Mouse (Mus musculus) mouse embryonic stem cell (cell line): ENCODE measurements around the gene Zfp61.

Experiments
- in situ Hi-C, 2 experiments: fragments of 300-500 bp; cut with MboI; formaldehyde crosslinking; loops; 1 replicate in 1 of 2; 3 replicates in 1 of 2; pipeline ENCODE4 v1.14.3; 2019 to 2020; ENCODE audit warnings: low sequenced_read_pairs in 2 of 2, low pct_unique_long_range_greater_than_20kb in 1 of 2, mixed read lengths in 1 of 2; ENCODE audit not compliant: unreplicated experiment in 1 of 2

Zfp61 gene

DNA sequence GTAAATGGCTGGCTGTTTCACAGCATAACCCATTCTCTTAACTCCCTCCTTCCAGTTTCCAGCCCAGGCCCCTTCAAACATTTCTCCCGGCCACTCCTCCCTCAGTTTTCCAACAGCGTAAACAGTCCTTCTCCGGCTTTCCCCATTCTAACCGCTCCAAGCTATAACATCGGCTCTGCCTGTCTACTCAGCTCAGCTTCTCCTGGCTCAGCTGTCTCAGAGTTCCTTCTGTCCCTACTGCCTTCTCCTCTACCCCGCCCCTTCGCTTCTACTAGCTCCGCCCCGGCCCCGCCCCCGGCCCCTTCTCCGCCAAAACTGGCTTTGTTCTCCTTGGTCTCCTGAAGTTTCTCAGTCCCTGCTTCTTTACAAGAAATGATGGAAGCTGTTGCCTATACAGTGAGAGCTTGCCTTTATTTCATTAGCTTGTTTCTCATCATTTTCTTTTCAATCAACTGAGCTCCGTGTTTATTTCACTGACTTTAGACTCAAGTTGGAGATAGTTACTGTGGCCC is at the start of gene Zfp61:
Zfp61 (minus strand) TSS at position 462 of the 512 bp plus-strand sequence.
- in situ Hi-C loops = no loop called here

DNA sequence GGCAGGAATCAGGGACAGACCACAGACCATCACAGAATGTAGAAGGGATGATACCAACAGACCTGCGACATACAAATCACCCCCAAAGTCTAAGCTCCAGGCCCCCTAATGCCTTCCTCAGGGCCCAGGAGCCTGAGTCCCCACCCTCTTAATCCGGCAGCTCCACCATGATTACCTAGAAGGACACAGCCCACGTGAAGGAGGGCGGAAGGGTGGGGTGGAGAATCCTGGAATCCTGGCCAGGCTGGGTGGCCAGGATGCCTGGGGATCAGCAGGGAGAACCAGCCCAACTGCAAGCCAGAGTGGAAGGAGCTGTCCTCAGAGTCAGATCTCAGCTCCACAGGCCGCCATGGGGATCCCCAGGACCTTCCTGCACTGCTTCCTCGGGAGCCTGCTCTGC is 47.9 kb upstream of the Zfp61 start, which contains the start of gene Lypd5:
Lypd5 (plus strand) TSS at position 301 of the 400 bp plus-strand sequence.
- in situ Hi-C loops = loop anchor here in 1 of 2 experiments (5.0 kb wide), 2 partner anchors 38 to 197 kb away; no protein-coding TSS in a partner anchor

DNA sequence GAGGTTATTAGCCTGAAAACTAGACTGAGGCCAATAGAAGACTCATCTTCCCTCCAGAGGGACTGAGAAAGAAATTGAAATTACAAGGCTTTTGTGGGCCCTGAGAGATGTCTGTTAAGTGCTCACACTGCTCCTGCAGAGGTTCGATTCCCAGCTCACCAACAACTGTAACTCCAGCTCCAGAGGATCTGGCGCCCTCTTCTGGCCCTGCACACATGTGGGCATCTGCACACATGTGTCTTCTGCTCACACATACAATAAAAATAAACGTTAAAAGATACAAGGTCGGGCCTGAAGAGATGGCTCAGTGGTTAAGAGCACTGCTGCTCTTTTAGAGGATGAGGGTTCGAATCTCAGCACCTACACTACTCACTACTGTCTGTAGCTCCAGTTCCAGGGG is 45.4 kb upstream of the Zfp61 start:
- in situ Hi-C loops = loop anchor here in 1 of 2 experiments (5.0 kb wide), 2 partner anchors 41 to 194 kb away; no protein-coding TSS in a partner anchor

DNA sequence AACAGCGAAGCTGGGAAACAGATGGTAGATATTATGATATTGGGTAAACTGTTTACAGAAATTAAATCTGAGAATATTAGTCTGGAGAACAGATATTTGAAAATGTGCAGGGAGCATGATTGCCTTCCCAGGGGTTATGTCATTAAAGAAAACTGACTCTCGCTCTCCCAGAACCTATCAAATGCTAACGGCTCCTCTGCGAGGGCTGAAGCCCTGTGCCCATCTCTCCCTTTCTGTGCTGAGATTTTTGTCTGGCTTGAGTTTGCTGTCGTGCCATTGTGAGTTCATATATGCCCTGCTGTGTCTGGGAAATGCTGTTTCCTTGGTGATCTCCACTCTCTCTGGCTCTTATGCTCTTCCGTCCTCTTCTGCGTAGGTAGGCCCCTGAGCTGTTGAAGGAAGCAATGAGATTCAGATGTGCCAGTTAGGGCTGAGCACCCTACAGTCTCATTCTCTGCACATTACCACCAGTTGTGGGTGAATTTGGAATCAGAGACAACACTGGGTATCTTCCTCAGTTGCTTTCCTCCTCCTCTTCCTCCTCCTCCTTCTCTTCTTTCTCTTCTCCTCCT is 42.8 kb upstream of the Zfp61 start:
- in situ Hi-C loops = no loop called here

DNA sequence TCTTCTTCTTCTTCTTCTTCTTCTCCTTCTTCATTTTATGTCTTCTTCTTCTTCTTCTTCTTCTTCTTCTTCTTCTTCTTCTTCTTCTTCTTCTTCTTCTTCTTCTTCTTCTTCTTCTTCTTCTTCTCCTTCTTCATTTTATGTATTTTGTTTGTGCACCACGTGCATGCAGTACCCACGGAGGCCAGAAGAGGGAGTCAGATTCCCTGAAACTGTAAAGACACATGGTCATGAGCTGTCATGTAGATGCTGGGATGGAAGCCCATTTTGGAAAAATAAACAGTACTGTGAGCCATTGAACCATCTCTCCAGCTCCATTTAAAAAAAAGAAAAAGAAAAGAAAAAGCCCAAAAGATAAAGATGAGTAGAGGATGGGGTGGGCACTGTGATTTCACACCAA is 37.2 kb upstream of the Zfp61 start:
- in situ Hi-C loops = no loop called here

DNA sequence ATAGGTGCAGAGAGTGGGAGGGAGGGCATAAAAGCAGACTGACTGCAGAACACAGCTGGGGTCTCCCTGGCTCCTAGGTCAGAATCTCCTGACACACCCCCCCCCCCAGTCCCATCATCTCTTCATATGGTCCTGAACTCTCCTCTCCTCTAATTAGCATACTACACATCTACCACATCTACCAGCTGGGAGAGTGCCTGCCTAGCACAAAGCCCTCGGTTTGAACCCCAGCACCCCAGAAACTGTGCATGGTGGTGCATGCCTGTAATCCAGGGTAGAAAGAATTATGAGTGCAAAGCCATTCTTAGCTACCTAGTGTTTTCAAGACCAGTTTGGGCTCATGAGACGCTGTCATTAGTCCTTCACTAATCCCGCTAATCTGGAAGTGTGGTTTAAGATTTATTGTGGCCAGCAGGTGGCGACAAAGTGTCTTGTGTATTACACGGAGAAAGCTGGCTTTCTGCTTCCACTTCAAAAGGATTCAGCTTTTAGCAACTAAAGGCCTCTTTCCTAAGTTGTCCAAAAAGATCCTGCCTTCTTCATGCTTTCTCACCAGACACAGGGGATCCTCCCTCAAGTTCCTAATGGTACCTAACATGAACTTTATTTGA is 34.8 kb upstream of the Zfp61 start:
- in situ Hi-C loops = no loop called here

DNA sequence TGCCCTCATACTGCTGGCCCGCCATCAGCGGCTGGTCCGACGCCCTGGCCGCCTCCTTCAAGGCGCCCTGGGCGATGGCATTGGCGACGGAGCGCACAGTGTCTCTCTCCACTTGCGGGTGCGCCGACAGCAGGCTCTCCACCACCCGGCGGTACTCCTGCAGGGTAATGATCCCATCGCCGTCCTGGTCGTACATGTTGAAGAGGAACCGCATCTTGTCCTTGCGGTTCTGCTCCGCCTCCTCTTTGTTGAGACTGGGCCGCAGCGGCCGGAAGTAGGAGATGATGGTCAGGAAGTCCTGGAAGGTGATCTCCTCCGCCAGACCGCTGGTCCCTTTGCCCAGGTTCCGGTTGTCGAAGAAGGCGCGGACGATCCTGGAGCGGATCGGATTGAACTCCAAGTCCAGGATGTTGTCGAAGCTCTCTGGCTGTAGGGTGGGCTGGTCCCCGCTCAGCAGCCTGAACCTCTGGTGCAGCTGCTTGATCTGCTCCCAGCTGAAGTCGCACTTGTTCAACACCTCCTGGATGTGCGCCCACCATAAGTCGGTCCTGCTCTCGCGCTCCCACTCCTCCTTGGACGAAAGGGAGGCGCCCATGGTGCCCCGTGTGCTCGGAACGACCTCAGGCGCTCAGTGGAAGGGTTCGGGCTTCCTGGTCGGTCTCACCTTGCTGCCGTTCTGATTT is 32.4 kb upstream of the Zfp61 start, which contains the start of gene Tescl:
Tescl (minus strand) TSS at position 633 of the 683 bp plus-strand sequence.
- in situ Hi-C loops = no loop called here

DNA sequence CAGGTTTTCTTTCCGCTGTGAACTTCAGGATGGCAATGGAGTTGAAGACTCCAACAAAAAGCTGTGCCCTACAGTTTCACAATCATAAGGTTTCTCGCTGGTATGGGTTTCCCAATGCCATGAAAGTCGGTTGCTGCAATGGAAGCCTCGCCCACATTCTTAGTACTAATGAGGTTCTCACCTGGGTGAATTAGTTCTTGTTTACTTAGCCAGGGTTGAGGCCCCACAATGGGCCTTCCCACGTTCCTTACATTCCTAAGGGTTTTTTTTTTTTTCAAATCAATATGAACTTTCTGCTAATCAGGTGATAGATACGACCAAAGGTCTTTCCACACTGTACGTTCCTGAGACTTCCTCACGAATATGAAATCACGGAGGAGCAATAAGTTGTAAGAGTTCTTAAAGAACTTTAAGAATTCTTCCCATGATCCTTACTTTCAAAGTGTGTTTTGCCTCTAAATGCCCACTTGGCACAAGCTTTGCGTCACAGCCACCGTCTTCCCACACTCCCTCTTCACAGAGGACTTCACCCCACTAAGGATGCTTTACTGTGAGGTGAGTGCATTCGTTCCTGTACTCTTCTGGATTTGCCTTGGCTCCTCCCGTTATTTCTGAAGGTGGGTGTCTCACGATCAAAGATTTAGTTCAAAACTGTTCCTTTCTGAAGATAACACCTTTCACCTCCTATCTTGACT is 26.4 kb upstream of the Zfp61 start:
- in situ Hi-C loops = no loop called here

DNA sequence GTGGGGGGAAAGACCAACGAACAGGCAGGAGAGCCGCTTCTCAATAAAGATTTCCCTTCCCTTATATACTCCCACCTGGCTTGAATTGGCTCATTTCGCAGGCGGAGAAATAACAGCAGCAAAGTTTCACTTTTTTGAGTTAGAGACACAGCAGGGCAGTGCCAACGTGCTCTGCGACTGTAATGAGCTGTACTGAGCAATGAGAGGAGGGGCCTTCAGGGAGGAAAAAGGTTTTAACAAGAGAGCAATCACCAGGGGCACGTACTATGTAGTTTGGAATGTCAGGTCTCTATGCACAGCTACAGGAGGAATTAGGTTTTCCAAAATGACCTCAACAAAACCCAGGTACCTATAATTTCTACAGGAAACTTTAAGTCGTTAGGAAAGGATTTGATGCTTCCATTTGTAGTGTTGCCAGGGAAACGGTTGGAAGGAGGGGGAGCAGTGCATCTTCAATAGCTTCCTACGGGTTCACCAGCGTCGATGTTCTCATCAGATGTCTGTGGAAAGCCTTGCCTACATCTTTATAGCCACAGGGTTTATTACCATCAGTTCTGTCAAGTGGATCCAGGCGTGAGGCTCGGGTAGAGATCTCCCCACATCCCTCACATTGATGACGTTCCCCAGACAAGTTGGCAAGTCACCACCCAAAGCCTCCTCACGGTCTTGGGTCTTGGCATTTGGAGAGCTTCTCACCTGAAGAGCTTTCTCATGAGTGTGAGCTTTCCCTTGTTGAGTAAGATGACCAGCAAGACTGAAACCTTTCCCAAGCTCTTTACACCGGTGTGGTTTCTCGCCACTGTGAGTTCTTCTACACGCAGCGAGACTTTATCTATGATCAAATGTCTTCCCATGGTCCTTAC is 25.5 kb upstream of the Zfp61 start:
- in situ Hi-C loops = no loop called here

DNA sequence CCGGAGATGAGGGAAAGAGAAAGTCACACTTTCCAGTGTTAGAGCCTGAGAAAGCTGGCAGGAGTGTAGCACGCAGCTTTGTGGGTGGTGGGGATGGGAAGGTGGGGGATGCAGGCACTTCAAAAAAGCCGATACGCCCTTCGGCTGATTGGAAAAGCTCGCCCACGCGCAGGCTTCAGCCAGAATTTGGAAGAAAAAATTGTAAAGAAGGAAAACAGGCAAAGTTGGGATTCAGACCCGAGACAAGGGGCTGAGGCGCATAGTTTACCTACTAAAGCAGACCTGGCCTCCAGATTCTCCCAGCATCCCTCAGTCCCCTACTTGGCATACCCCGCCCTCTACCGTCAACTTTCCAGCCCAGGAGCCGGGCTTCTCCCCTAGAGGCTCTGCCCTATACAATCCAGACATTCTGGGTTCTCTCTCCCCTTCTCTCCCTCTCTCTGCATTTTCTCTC is 24.7 kb upstream of the Zfp61 start:
- in situ Hi-C loops = no loop called here

DNA sequence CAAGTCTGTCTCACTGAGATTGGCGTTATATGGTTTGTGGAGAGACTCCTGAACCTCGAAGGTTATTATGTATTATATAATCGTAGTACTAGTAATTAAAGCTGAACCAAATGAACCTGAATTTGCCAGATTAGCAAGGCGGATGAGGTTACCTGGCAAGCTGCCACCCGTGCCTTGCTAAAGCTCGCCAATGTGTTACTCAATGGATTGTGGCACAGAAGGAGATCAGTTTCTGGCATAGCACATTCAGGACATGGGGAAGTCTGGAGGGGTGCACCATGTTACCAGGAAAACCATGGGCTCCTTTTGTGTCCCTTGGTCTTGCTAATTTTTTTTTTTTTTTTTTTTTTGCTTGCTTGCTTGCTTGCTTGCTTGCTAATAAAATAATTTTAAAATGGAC is 24.2 kb upstream of the Zfp61 start:
- in situ Hi-C loops = no loop called here

DNA sequence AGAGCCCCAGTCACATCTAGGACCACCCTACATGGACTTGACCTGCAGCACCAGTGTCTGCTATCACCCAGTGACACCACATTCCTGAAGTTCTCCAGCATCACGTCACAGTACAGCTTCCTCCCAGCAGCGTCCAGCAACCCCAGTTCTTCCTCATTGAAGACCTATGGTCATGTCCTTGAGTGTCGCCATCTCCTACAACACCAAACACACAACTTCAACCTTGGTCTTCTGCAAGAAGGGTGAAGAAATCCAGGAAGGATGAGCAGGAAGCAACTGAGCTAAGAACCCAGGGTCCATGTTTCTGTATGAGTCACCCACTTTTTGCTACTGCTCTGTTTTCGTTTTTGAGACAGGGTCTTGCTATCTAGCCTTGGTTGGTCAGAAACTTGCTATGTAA is 21.6 kb upstream of the Zfp61 start:
- in situ Hi-C loops = no loop called here

DNA sequence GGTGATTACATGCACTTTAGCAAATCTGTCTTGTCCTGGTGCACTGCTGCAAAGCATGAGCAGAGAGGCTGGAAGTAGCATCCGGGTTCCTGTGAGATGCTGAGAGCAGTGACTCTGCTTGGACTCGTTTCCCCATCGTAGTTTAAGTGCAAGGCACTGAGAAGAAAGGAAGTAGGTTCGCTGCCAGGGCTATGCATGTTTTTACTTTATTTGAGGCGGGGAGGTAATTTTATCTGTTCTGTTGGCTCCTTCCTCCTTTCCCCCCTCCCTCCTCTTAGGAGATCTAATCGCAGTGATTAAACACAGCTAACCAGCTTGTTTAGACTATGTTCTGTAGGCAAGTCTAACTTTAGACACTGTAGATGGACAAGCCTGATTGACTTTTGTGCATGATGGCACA is 17.9 kb upstream of the Zfp61 start:
- in situ Hi-C loops = no loop called here

DNA sequence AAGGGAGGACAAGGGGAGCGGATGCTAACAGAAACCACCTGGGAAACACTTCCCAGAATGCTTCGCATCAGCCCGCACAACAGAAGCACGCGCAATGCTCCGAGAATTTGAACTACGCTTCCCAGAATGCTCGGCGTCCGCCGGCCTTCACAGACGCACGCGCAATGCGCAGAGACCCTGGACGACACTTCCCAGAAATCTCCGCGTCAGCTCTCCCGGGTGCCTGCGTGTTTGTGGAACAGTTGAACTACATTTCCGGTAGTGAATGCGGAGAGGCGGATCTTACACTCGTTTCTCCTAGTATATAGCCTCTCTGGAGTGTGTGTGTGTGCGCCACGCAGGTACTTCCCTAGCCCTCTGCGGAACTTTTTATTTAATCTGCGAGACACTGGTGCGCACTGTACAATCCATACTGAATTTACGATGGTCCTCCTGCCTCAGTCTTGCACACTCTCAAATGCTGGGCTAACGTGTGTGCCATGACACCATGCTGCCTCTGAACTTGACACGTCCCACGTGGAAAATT is 15.6 kb upstream of the Zfp61 start, which contains the start of gene Zfp94:
Zfp94 (minus strand) TSS at position 100 of the 526 bp plus-strand sequence.
- in situ Hi-C loops = no loop called here

DNA sequence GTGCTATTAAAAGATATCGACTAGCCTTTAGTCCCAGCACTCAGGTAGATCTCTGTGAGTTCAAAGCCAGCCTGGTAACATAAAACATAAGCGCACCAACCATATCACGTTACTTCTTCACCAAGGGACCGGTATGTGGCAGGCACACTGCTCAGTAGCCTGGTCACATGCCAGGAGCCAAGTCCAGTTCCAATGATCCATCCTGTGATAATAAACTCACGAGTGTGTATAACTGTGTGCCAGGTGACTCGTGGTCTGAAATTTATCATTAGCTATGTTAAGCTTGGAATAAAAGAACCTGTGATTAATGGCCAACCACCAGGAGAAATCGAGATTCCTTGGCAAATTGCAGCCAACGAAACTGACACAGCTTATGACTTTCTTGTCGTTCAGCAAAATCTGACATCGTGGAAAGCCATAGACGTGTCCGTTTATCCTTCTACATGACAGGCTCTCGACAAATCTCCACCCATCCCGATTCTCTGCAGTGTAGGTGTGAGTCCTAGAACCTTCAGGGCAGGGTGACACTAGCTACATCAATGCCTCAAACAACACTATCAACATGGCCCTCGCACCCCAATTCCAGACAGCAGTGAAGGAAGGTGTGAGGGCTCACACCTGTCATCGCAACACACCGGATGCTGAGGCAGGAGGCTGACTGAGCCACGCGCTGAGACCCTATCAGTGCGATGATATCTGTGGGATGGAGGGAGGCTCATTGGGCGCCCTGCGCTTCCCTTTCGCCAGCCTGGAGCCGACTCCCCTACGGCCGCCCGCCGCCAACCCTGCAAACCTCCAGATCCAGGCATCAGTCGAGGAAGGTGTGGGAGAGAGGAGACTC is 14.9 kb upstream of the Zfp61 start:
- in situ Hi-C loops = no loop called here

DNA sequence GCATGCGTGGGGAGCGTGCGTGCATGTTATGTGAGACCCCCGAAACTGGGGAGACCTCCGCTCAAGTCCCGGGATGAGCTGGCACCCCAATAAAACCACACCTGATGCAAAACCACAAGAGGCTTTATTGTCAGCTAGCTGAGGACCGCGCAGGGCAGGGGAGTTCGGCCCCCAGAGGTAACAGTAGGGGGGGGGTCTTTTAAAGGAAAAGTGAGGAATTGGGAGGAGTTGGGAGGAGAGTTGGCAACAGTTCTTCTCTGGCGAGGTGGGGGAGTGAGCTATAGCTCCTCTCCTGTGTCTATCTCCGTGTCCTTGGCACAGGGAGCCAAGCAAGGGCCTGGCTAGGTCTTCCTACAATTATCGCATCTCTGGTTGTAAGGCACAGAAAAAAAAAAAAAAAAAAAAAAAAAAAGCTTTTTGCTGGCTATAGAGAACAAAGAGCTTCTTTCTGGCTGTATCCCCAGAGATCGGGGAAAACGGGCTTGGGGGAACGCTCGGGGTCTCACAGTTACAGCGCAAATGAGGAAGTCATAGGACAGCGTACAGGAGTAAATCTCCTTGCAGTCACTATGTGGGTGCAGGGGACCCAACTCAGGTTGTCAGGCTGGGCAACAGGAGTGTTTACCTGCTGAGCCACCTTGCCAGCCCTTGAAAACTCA is 1.1 kb downstream of the Zfp61 start:
- in situ Hi-C loops = loop anchor here in 1 of 2 experiments (25.0 kb wide), 1 partner anchor 338 kb away; the partner anchor contains the start of genes Vmn1r180 and Vmn1r181
